ENCODE assay signal across 9 mouse cellular contexts in the genomic region with DNA sequence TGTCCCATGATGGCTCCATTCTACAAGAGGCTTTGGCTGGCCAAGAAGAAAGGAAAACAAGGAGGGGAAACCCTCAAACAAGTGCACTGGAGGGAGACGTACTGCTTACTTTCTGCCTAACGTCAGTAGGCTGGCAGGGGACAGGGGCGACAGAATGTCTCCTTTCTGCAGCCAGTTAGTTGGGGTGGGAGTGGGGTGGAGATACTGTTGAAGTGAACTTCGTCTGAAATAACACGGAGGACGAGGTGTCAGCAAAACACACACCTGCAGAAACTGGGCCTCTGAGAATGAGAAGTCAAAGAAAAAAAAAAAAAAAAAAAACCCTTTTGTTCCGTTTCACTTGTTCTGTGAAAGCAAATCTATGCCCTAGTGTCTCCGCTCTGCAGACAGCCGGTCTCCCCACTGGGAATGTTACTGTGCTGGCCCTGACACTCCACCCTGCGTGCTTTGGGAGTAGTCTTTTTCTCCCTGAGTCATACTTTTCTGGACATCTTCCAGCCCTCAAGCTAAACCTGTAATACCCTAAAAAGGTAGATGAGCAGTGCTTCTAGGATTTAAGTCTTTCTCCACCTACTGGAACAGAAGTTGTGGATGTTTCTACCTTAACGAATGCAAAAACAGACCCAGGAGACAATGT.
DNase-seq lines count a peak whose midpoint lies in the region; ATAC-seq lines count a peak whose summit lies in the region.
"Had no signal": no experiment of that assay in that cellular context is flagged by ENCODE, and none has a peak within 500 bp of the region (broad histone marks: within the 10 kb centered on the region; RNA-seq: fewer than 3 reads in every experiment).

No protein-coding gene starts in this region.

- H3K4me3 ChIP-seq in neural tube, embryonic 13.5 days: no peak overlapping the region
- H3K4me3 ChIP-seq in neural tube, embryonic 15.5 days (replicated peaks): no peak overlapping the region
- H3K4me3 ChIP-seq: liver, embryonic 15.5 days had no signal

- H3K27me3 ChIP-seq in neural tube, embryonic 13.5 days: no peaks in the 10 kb centered on the region
- H3K27me3 ChIP-seq in neural tube, embryonic 15.5 days (replicated peaks): no peaks in the 10 kb centered on the region
- H3K27me3 ChIP-seq: liver, embryonic 15.5 days had no signal

- peak; percentile 64 for DNase-seq in cerebellum, adult 11-12 months
- peak; percentile 50 to 57 for DNase-seq in thymus, postnatal 10 days (ENCODE audit: low spot score in 2 of 2)
- no peak for DNase-seq in right cerebral cortex, postnatal 36 days (ENCODE audit: low spot score in 2 of 2)
- DNase-seq in yolk sac, embryonic 10.5 days (ENCODE audit: low spot score): no peak

- H3K4me2 ChIP-seq in neural tube, embryonic 13.5 days: no peak overlapping the region
- no peak overlapping the region for H3K4me2 ChIP-seq in neural tube, embryonic 15.5 days
- H3K4me2 ChIP-seq: liver, embryonic 15.5 days had no signal

- no peaks in the 10 kb centered on the region for H3K36me3 ChIP-seq in neural tube, embryonic 13.5 days
- no peaks in the 10 kb centered on the region for H3K36me3 ChIP-seq in neural tube, embryonic 15.5 days
- H3K36me3 ChIP-seq: liver, embryonic 15.5 days had no signal

- H3K27ac ChIP-seq in neural tube, embryonic 13.5 days (replicated peaks): peak overlapping the region; percentile 9; the same call in 1 of the 2 replicates
- no peak overlapping the region for H3K27ac ChIP-seq in neural tube, embryonic 15.5 days (replicated peaks)
- H3K27ac ChIP-seq: liver, embryonic 15.5 days had no signal

- no peak overlapping the region for H3K9ac ChIP-seq in neural tube, embryonic 13.5 days
- no peak overlapping the region for H3K9ac ChIP-seq in neural tube, embryonic 15.5 days (replicated peaks)
- H3K9ac ChIP-seq: liver, embryonic 15.5 days had no signal

- WGBS in neural tube, embryonic 13.5 days: 47% methylated on average over 11 of the region's 11 CpGs
- 52% methylated on average over 11 of the region's 11 CpGs for WGBS in neural tube, embryonic 15.5 days

- peaks cover 55% of the 10 kb centered on the region for H3K4me1 ChIP-seq in neural tube, embryonic 13.5 days (replicated peaks)
- H3K4me1 ChIP-seq in neural tube, embryonic 15.5 days: peaks cover 66% of the 10 kb centered on the region

- no peak for ATAC-seq in cerebellum, adult (ENCODE audit: insufficient number of reproducible peaks, low FRiP score, low TSS enrichment)
- ATAC-seq in neural tube, embryonic 13.5 days (ENCODE audit: low read depth): no peak
- ATAC-seq in neural tube, embryonic 15.5 days (ENCODE audit: low FRiP score): no peak
- ATAC-seq in inflammation-experienced regulatory T-cells, adult 6 months: peak; percentile 10

- H3K9me3 ChIP-seq in neural tube, embryonic 13.5 days: no peaks in the 10 kb centered on the region
- H3K9me3 ChIP-seq in neural tube, embryonic 15.5 days (replicated peaks): no peaks in the 10 kb centered on the region
- H3K9me3 ChIP-seq: liver, embryonic 15.5 days had no signal

Comparison
In these comparisons a context has a peak if more than half of its experiments do, and no peak if none do; other contexts are left out.
1. DNase-seq: peak in cerebellum, adult 11-12 months (single experiment) and thymus, postnatal 10 days (2 of 2); none in right cerebral cortex, postnatal 36 days (0 of 2) and yolk sac, embryonic 10.5 days (single experiment).